Mouse (Mus musculus) E14TG2a.4 (cell line): Measurements from ENCODE around the gene Dync1i1.

Source experiments
- CTCF ChIP-seq: conservative IDR thresholded peaks from 2 replicates; pipeline ENCODE4 v1.5.1; 2014; ENCODE audit warnings: low read length
- POU5F1 ChIP-seq: IDR thresholded peaks from 2 replicates; pipeline ENCODE4 v1.6.1; 2014; ENCODE audit warnings: low read length, borderline replicate concordance

GRCm38 (mm10) chr6:5701826-5702225, 23.6 kb upstream of the Dync1i1 start:
- no peak for TF ChIP-seq CTCF
- TF ChIP-seq POU5F1, result no peak
